Mouse (Mus musculus): ENCODE measurements around the gene Spaca3.

GRCm38 (mm10) chr11:80843435-80843834 lies 14.7 kb upstream of the Spaca3 start:
- no peak for TF ChIP-seq CTCF (IDR thresholded peaks at IDR 0.05; ENCODE audit: low read depth)
- no peak for TF ChIP-seq EP300 (IDR thresholded peaks at IDR 0.05; ENCODE audit: low read depth)
